Mouse (Mus musculus) embryo, embryonic 10 days (tissue): ENCODE measurements around the gene Spi1.

ENCODE experiments used
- DNase-seq: peaks from one replicate; pipeline ENCODE4 v3.0.0-alpha.2; 2015; ENCODE audit warnings: low spot score

The Spi1 gene

GRCm38 (mm10) chr2:91068162-91068871 lies 13.9 kb upstream of the Spi1 start:
- no peak for DNase-seq

GRCm38 (mm10) chr2:91068872-91069165 lies 13.4 kb upstream of the Spi1 start:
- DNase-seq = no peak

GRCm38 (mm10) chr2:91069306-91070000 lies 12.7 kb upstream of the Spi1 start:
- DNase-seq = no peak

GRCm38 (mm10) chr2:91070076-91070800 lies 12.0 kb upstream of the Spi1 start, which contains the start of gene Slc39a13:
Gene Slc39a13 (minus strand): TSS chr2:91070417.
- peak; percentile 95 for DNase-seq

- peak; percentile 35 for DNase-seq
These were observed 11.1 kb upstream of the Spi1 start for GRCm38 (mm10) chr2:91071059-91071458.

GRCm38 (mm10) chr2:91072092-91072491 lies 10.1 kb upstream of the Spi1 start:
- DNase-seq = no peak

GRCm38 (mm10) chr2:91077957-91078313 lies 4.3 kb upstream of the Spi1 start:
- DNase-seq = no peak

- no peak for DNase-seq
These were observed 3.7 kb upstream of the Spi1 start for GRCm38 (mm10) chr2:91078314-91079025.

GRCm38 (mm10) chr2:91079026-91079384 lies 3.2 kb upstream of the Spi1 start:
- DNase-seq = no peak

GRCm38 (mm10) chr2:91080784-91081513 lies 1.2 kb upstream of the Spi1 start:
- no peak for DNase-seq

GRCm38 (mm10) chr2:91082844-91083243 lies 654 bp downstream of the Spi1 start:
- no peak for DNase-seq

- no peak for DNase-seq
These were observed 1.3 kb downstream of the Spi1 start for GRCm38 (mm10) chr2:91083366-91083940.

- no peak for DNase-seq
These were observed 2.1 kb downstream of the Spi1 start for GRCm38 (mm10) chr2:91084179-91084820.

GRCm38 (mm10) chr2:91085494-91086391 lies 3.6 kb downstream of the Spi1 start:
- no peak for DNase-seq

- no peak for DNase-seq
These were observed 4.4 kb downstream of the Spi1 start for GRCm38 (mm10) chr2:91086392-91087237.

- no peak for DNase-seq
These were observed 5.3 kb downstream of the Spi1 start for GRCm38 (mm10) chr2:91087453-91087852.

GRCm38 (mm10) chr2:91088987-91089386 lies 6.8 kb downstream of the Spi1 start:
- no peak for DNase-seq

- DNase-seq = no peak
These were observed 8.0 kb downstream of the Spi1 start for GRCm38 (mm10) chr2:91090208-91090607.

GRCm38 (mm10) chr2:91090827-91091226 lies 8.6 kb downstream of the Spi1 start:
- no peak for DNase-seq
